Mouse (Mus musculus): ENCODE results near the gene Vps72.
A peak's percentile ranks its signal among the peaks of the same experiment; 100 is the strongest.
"Not testable (repeated sequence)": the region's sequence is repeated elsewhere in the genome, so short reads cannot be mapped to it uniquely, and the experiment has no call there.

Gene Vps72

DNA sequence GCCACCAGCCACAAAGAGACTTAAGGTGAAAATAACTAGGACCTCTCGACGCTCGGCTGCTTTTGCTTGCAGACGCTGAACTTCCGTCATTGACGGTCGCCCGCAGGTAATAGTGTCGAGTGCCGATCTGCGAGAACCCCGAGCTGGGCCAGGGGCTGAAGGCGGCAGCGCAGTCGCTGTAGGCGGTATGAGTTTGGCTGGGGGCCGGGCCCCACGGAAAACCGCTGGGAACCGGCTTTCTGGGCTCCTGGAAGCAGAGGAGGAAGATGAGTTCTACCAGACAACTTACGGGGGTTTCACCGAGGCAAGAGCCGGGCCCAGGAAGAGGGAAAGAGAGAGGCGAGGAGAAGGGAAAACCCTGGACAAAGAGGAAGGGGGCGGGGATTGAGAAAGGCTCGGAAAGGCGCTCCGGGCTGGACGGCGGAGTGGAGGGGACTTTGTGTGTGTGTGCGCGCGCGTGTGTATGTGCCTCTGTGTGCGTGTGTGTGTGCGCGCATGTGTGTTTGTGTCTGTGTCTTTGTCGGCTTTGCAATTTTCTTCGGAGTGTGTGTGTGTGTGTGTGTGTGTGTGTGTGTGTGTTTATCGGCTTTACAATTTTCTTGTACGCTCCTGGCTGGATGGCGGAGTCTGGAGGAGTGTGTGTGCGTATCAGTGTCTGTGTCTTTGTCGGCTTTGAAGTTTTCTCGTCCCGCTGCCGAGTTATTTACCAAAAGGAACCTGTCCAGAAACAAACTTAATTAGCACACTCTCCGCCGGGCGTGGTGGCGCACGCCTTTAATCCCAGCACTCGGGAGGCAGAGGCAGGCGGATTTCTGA is at the start of gene Vps72:
TSS of gene Vps72 (plus strand) at position 112 of the 816 bp plus-strand sequence.
- DNase-seq (ENCODE audit: low spot score): peak; percentile 76

DNA sequence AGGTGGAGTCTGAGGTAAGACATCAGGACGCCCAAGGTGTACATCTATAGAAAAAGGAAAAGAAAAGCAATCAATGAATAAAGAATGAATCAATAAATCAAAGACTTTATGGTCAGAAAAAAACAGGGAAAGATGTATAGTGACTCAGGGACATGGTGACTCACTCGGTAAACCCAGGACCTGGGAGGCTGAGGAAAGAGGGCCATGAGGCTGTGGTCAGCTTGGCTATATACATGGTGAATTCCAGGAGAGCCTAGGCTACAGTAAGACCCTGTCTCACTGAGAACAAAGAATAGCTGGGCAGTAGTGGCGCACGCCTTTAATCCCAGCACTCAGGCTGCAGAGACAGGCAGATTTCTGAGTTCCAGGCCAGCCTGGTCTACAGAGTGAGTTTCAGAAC is 47.1 kb upstream of the Vps72 start:
- DNase-seq (ENCODE audit: low spot score): no peak

DNA sequence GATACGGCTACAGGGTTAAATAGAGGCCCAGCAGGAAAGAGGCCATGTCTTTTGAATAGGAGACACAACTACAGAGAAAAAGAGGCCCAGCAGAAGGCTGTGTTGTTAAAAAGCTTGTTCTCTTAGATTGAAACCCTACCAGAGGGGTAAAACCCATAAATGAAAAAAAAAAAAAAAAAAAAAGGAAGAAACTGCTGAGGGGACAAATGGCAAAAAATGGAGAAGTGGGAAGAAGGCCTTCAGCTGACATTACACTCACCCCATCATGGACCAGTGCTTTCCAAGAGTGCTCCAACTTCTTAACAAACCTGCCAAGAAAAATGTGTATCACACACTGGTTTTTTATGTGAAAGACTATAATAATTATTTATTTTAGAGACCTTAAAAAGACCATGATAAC is 45.3 kb upstream of the Vps72 start:
- DNase-seq (ENCODE audit: low spot score): no peak

DNA sequence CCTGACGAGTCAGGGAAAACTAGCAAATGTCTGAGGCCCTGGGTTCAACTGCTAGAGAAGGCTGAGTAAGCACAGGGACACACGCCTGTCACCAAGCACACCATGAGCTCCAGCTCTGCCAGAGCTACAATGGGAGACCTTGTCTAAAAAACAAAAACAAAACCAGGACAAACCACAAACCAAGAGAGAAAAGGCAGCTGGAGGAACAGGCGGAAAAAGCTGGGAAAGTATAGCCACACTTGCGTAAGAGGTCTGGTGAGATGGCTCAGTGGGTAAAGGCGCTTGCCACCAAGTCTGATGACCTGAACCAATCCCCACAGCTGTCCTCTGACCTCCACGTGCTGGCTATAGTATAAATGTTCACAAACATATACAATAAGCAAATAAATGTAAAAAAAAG is 44.7 kb upstream of the Vps72 start:
- no peak for DNase-seq (ENCODE audit: low spot score)

DNA sequence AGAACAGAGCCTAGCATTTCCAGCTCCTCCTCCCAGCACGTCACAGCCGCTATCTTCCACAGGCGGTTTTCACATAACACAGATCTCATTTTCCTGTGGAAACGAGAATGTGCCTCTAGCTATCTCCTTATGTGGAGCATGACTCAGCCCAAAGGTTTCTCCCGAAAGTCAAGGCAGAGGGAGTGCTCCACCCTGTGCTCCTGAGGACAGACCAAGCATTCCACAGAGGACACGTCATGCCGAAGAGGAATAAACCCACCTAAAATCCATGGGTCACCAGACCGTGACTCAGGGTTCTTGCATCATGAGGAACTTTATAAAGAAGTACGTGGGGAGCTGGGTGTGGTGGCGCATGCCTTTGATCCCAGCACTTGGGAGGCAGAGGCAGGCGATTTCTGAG is 44.3 kb upstream of the Vps72 start:
- DNase-seq (ENCODE audit: low spot score): no peak

DNA sequence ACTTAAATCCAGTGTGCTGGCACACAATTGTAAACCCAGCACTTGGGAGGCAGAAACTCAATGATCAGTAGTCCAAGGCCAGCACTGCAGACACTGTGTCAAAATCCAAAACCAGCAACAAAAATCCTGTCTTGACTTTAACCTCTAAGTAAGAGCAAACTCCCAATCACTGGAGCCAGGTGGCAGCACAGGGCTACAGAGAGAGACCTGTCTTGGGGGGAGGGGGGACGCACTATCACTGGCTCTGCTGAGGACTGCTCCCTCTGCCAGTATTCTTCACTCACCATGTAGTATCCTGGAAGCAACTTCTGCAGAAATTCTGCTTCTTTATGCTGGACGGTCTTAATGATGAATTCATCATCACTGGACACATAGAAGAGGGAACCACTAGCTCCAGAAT is 39.2 kb upstream of the Vps72 start:
- DNase-seq (ENCODE audit: low spot score): no peak

DNA sequence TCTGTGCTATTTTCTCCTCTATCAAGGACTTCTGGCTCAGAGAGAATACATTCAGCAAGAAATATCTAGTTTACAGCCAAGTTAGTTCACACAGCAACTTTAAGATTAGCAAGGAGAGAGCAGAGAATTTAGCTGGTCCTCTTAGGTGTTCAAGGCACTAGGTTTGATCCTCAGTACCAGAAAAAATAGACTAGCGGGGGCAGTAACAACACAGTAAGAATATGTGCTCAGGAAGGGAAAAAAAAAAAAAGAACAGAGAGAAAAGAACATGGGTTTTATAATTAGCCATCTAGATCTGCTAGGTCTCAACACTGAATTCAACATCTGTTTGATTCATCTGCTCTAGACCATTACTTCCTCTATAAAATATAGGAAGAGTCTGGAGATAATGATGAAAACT is 22.8 kb upstream of the Vps72 start:
- no peak for DNase-seq (ENCODE audit: low spot score)

DNA sequence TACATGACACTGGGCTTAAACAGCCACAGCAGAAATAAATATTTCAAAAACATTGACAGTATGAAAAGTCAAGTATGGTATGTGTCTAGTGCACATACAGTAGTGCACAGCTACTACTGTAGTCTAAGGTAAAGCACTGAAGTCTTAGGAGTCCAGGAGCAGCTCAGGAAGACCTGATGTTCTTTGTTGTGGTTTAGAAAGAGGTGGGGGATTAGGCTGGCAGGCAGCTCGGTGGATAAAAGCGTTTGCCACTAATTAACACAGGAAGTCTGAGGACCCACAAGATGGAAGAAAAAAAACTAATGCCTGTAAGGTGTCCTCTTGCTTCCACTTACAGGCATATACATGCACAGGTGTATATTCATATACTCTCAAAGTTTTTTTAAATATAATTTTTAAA is 10.0 kb upstream of the Vps72 start:
- no peak for DNase-seq (ENCODE audit: low spot score)

DNA sequence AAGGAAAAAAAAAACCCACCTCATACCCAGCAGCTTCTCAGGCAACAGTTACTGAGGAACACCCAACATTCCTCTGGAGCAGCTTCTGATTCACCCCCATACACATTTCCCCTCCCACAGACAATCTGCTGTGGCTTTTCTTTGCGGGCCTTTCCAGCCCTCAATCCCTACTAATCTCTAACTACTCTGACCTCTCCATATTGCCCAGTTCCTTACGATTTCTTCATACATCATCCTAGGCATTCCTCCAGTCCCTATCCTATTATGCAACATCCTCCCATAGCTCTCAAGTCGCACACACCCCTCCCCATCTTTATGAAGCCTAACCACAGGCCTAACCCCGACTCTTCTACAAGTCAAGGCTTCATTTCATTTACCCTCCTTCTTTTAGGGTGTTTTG is 5.7 kb upstream of the Vps72 start:
- no peak for DNase-seq (ENCODE audit: low spot score)

DNA sequence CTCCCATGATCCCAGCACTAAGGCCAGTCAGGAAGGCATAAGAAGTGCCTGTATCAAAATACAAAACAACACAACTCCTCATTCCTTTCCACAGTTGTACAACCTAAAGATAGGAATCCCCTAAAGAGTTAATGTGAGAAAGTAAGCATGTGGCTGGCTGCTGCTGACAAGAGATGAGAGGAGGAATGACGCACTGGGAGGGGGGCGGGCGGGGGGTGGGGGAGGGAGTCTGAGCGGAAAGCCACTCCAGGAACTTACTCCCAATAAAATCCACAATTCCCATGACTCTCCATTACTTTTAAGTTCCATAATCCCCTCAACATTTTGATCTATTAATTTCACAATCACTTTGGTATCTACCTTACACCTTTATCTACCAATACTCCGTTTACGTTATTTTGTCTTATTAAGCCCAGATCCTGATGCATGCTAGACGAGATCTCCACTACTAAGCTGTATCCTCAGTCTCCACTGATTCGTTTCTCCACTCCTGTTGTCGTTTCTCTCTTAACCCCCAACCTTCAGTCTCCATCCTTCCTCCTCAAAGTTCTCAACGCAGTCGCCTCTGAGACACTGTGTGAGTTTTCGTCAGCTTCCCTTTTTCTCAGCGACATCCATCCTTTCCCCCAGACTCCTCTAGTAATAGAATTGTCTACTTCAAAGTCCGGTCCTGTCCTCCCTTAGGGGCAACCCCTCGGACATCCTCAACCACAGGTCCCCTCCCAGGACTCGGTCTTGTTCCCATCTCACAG is 5.1 kb upstream of the Vps72 start:
- DNase-seq (ENCODE audit: low spot score): no peak

DNA sequence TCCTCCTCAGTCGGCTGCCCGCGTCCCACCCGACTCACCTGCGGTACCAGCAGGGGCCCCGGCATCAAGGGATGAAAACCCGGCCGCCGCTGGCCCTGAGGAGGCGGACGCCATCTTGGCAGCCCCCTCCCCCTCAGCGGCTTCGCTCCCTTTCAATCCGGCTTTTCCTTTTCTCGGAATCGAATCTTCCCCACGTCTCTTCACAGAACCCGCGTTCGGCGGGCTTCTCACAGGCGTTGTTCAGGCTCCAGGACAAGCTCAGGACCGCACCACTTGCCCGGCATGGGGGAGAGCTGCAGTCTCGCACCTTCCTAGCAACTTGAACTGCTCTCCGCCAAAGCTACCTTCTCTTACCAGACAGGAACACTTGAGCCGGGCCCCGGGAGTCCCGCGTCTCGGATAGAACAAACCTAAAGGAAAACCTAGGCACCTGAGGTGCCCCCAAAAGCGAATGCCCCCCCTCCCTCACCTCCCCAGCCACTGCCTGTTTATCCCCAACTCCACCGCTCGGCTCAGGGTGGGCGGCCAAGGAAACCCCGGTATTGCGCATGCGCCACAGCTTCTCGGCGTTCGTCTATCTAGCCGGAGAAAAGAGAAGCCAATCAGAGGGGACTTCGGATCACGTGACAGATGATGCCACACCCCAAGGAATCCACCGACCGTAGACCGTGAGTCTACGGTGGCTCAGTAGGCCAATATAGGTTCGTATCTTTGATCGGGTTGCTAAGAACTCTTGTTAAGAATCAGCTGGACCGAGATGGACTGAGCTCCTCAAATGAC is 4.3 kb upstream of the Vps72 start, which contains the start of gene Pip5k1a:
TSS of gene Pip5k1a (minus strand) at position 593 of the 780 bp plus-strand sequence.
- DNase-seq (ENCODE audit: low spot score): peak; percentile 87

DNA sequence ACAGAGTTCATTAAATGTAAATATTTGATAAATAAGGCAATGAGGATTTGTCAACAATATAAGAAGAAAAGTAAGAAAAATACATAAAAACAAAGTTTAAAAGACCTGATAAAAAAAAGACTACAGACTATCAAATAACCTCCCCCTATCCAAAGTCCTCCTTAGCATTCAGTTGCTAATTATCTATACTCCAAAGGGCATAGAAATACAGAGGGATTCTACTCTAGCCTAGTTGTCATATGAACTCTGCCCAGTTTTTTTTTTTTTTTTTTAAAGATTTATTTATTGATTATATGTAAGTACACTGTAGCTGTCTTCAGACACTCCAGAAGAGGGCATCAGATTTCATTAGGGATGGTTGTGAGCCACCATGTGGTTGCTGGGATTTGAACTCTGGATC is 3.5 kb upstream of the Vps72 start:
- DNase-seq (ENCODE audit: low spot score): not testable (repeated sequence)

DNA sequence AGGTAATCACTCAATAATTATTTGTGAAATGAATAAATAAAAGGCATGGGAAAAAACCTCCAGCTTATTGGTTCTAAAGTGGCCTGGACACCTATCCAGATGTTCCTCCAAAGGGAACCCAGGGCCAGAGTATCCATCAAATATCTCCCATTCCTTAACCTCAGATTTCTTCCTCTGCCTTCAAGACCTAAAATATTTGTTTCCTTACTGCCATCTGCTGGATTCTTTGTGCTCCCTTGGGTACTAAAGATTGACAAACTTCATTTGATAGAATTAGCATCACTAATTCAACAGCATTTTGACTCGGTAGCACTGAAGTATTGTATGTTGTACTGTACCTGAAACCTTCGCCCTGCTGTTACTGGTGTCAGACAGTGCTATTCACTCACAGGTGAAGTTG is 2.9 kb upstream of the Vps72 start:
- no peak for DNase-seq (ENCODE audit: low spot score)

DNA sequence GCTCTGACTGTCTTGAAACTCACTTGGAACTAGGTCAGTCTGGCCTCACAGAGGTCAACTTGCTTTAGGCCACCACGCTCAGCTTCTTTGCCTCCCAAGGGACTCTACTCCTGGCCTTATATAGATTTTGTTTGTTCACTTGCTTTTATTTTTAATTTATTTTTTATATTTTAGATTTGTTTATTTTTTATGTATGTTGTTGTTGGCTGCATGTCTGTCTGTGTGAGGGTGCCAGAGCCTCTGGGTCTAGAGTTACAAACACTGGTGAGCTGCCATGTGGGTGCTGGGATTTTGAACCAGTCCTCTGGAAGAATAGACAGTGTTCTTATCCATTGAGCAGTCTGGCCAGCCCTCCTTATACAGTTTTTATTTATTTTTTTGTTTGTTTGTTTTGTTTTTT is 1.9 kb downstream of the Vps72 start:
- no peak for DNase-seq (ENCODE audit: low spot score)

DNA sequence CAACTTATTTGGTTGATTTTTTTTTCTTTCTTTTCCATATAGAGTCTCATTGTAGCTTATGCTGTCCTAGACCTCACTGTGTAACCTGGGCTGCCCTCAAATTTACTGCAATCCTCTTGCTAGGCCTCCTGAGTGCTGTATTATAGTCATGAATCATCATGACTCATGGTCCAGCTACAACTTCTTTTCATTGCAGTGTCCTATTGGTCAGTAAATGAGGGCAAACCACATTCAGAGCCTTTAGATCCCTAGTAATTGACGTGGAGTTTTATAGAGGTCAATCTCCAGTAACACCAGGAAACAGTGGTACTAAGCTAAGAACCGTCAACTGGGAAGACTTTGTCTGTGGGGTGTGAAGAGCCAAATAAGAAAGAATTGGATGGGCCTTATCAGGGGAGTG is 6.9 kb downstream of the Vps72 start:
- no peak for DNase-seq (ENCODE audit: low spot score)

DNA sequence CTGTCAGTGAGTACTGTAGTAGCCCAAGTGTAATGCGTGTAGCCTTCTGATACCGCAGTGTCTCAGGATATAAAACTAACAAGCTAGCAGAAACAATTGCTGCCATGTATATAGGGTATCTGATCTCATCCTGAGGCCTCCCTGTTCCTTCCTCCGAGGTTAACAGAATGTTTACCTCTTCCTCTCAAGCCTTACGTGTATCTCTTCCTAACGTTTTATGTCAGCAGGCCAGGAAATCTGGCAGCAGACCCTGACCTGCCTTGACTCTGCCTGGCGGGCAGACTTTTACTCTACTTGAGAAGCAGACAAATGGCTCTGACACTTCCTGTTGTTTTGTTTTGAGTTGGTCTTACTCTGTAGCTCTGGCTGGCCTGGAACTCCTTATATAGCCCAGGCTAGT is 10.8 kb downstream of the Vps72 start:
- DNase-seq (ENCODE audit: low spot score): no peak

DNA sequence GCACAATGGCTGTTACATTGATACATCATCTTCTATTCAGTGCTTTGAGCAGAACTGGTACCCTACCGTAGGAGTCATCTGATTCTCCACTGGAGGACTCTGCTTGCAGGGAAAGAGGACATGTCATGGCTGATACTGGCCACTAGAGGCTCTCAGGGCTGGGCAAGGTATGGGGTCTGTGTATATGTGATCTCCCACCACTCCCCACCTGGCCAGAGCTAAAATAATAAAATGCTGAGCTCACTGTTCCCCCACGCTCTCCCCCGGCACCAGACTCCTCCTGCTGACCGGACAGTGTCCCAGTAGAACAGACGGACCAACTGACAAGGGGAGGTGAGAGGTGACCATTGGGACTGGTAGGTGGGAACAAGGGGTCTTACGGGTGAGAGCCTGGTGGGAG is 13.4 kb downstream of the Vps72 start, which contains the start of gene Tmod4:
TSS of gene Tmod4 (plus strand) at position 231 of the 400 bp plus-strand sequence.
- no peak for DNase-seq (ENCODE audit: low spot score)

DNA sequence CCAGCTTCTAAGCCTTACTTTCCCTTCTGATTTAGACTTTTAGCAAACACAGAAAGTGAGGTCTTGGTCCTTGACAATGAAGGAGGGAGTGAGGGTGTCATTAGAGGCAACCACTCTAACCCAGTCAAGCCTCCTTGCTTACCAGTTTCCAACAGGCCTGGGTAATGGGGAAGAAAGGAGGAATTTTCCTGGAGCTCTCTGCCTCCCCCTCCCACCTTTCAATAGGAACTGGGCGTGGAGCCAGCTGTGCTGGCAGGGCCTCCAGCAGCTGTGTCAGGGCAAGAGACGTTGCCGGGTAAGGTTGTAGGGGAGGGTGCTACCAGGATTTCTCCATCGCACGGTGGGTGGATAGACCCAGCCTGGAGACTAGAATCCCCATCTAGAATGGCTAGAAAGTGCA is 14.2 kb downstream of the Vps72 start:
- peak; percentile 58 for DNase-seq (ENCODE audit: low spot score)

DNA sequence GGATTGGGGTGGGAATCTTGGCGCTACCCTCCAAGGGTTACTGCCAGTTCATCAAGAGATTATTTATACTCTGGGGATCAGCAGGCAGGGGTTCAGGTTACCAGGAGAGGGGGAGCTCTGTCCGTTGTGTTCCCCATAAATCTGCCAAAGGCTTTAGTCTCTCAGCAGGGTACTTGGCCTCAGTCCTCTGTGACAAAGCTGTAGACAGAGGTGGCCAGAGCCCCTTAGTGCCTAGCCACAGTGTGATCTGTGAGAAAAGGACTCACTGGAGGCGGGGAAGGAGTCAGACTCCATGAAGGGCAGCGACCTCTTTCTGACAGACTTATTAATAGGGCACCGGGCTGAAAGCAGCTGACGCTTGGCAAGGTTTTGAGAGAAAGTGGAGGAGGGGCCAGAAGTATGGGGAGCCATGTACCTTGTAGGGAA is 18.4 kb downstream of the Vps72 start:
- DNase-seq (ENCODE audit: low spot score): no peak

DNA sequence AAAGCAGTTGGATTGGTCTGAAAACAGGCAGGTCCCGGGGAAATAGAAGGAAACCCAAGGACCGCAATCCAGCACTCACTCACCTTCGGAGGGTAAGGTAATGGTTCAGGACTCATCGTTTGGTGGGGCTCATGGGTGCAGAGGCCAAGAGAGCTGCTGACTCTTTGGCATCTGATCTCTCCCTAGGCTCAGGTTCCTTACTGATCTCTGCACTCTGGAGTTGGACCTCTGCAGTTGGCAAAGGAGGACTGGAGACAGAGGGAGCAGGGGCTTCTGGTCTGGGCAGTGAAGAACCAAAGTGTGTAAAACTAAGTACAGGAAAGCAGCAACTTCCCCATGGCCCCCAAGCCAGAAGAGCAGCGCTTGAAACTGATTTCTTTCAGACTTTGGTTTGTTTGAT is 19.3 kb downstream of the Vps72 start:
- no peak for DNase-seq (ENCODE audit: low spot score)

DNA sequence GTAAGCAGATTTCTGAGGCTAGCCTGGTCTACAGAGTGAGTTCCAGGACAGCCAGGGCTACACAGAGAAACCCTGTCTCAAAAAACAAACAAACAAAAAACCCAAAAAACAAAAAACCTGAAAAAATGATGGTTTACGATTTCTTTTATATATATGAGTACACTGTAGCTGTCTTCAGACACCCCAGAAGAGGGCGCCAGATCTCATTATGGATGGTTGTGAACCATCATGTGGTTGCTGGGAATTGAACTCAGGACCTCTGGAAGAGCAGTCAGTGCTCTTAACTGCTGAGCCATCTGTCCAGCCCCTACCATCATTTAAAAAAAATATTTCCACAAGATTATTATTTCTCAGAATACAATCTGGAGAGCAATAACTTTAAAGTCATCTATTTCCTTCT is 21.6 kb downstream of the Vps72 start:
- not testable (repeated sequence) for DNase-seq (ENCODE audit: low spot score)

DNA sequence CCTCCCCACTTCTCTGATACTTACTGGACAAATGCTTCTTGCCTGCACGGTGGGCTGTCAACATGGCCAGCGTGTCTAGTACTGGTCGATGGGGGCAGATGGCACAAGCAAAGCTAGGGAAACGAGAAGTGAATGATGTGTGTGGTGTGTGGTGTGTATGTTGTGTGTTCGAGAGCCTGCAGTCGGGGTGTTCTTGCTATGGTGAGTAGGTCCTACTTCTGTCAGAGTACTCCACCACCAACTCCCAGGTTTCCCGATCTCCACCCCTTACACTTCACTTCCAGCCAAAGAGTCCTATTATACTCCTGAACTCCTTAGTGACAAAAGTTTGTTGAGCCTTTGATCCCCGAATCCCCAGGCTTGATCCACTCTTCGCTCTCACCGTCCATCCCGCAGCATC is 22.4 kb downstream of the Vps72 start:
- no peak for DNase-seq (ENCODE audit: low spot score)

DNA sequence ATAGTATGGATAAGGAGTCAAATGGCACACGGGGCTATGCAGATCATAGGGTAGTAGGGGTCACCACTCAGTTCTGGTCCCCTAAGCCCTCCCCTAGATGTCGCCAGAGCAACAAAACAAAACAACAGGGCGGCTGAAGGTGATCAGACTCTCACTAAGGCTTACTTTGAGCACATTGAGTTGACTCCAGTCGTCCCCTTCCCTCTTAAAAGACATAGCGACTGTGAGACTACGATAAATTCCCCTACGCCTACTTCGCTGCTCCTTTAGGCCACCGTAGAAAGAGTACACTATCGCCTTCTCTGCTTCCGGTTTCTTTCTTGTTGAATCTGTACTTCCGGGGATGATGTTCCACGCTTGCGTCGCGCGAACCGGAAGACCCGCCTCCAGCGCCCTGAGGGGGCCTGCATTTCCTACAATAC is 22.9 kb downstream of the Vps72 start, which contains the start of the genes Scnm1 and Lysmd1:
TSS of gene Scnm1 (minus strand) at position 332 of the 422 bp plus-strand sequence.
TSS of gene Lysmd1 (plus strand) at position 409 of the 422 bp plus-strand sequence.
- DNase-seq (ENCODE audit: low spot score): peak; percentile 70

Data from ovary, postnatal 14 days (tissue).